Mouse (Mus musculus): ENCODE data around the gene E330009J07Rik. TPM values are rescaled to one million over a fixed set of nuclear protein-coding genes. Genes with fewer than 3 reads are reported as not detected.

Gene E330009J07Rik
- polyA plus RNA-seq, 1 experiment from 2014 or later = 1.7 TPM

DNA sequence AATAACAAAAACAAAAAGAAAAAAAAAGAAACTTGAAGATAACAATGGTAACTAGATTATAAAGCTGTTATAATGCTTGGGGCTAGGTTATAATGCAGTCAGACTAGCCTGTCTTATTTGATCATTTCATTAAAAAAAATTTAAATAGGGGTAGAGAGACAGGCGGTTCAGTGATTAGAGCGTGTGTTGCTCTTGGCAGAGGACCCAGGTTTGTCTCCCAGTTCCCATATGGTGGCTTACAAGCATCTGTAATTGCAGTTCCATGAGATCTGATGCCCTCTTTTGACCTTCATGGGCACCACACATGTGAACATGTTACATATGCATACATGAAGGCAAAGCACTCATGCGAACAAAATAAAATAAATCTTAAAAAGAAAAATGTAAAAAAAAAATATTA, 5.3 kb upstream of the E330009J07Rik start:
- Histone ChIP-seq H3K27ac (replicated peaks) (no peak overlapping the region), H3K4me3 (replicated peaks) (no peak overlapping the region), H3K27me3 (peaks cover 51% of the 10 kb centered on the region), H3K4me2 (no peak overlapping the region), H3K36me3 (replicated peaks) (no peaks in the 10 kb centered on the region), H3K9ac (no peak overlapping the region), H3K9me3 (replicated peaks) (no peaks in the 10 kb centered on the region), H3K4me1 (replicated peaks) (peaks cover 1% of the 10 kb centered on the region; the same call in 1 of the 2 replicates)
- 61% methylated on average over 3 of the region's 3 CpGs for WGBS (ENCODE audit: insufficient replicate concordance)
- ATAC-seq (ENCODE audit: insufficient read depth) = no peak

DNA sequence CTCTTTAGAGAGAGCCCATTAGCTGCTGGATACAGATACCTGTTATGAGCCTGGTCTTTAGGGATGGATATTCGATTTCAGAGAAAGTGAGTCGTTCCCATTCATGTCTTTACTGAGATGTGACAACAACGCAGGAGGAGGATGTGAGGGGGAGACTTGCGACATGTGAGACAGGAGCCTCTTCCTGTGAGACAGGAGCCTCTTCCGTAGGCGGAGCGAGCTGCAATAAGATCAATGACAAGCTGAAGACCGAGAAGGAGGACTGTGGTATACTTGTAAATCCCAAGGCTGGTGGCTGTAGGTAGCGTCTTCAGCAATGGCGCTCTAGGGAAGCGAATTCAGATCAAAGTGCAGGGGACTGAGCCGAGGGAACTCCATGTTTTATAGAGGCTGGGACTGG, 3.8 kb upstream of the E330009J07Rik start:
- Histone ChIP-seq H3K27me3 (peaks cover 66% of the 10 kb centered on the region), H3K36me3 (replicated peaks) (no peaks in the 10 kb centered on the region), H3K27ac (replicated peaks) (no peak overlapping the region), H3K4me1 (replicated peaks) (peaks cover 12% of the 10 kb centered on the region), H3K4me2 (no peak overlapping the region), H3K9ac (no peak overlapping the region), H3K4me3 (replicated peaks) (no peak overlapping the region), H3K9me3 (replicated peaks) (no peaks in the 10 kb centered on the region)
- WGBS (ENCODE audit: insufficient replicate concordance) = 18% methylated on average over 12 of the region's 12 CpGs
- ATAC-seq (ENCODE audit: insufficient read depth) = no peak

- H3K4me1 ChIP-seq (replicated peaks) = peaks cover 13% of the 10 kb centered on the region
- ATAC-seq (ENCODE audit: insufficient read depth) = no peak
- H3K4me3 ChIP-seq (replicated peaks) = no peak within 1 kb of the TSS
- H3K27me3 ChIP-seq = peaks cover 71% of the 10 kb centered on the region
- WGBS (ENCODE audit: insufficient replicate concordance) = 53% methylated on average over 5 of the region's 5 CpGs
- no peaks in the 10 kb centered on the region for H3K36me3 ChIP-seq (replicated peaks)
- no peak within 1 kb of the TSS for H3K4me2 ChIP-seq
- H3K27ac ChIP-seq (replicated peaks) = no peak within 1 kb of the TSS
- H3K9ac ChIP-seq = no peak within 1 kb of the TSS
- no peaks in the 10 kb centered on the region for H3K9me3 ChIP-seq (replicated peaks)
Measured at GRCm38 (mm10) chr6:40438936-40439335, 3.0 kb upstream of the E330009J07Rik start, which contains the start of gene Wee2. Gene Wee2, plus strand, starts transcription at chr6:40439088.

DNA sequence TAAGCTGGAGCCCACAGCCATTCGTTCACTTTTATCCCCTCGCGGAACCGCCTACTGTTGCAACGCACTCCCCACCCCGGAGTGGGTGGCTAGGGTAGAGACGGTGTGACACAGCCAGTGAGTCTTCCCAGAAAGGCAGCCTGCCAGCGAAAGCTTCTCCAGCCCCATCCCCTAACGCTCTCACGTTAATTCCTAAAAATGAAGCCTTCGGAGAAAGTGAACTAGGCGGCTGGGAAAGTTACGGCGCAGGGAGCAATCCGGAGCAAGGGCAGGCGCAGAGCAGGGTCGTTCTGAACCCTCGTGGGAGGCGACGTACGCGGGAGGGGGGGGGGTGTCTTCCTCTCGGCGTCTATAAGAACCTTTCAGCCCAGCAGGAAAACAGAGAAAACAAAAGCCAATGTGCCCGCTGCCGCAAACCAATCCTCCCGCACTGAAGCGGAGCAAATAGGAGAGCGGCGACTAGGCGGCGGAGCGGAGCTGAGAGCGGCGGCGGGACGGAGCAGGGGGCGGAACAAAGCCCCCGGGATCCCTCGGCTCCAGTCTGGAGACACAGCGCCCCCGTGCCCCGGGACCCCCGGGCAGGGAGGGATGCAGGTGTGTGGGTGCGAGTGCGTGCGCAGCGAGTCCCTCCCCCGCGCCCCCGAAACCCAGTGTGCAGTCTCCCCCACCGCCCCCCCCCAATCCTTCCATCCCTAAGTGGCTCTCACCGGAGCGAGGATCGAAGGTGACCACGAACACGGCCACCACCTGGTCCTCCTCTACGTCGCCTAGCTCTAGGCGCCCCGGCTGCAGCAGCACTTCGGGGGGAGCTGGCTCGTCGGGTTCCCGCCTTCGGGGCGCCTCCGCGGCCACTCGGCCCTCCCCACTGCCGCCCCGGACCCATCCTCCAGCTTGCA, 536 bp downstream of the E330009J07Rik start:
- H3K4me1 ChIP-seq (replicated peaks) = peaks cover 19% of the 10 kb centered on the region
- WGBS (ENCODE audit: insufficient replicate concordance) = under 1% methylated on average over 70 of the region's 72 CpGs
- peaks cover 65% of the 10 kb centered on the region for H3K27me3 ChIP-seq
- no peaks in the 10 kb centered on the region for H3K9me3 ChIP-seq (replicated peaks)
- H3K9ac ChIP-seq = peak overlapping the region; percentile 54; the same call in 1 of the 2 replicates
- H3K27ac ChIP-seq (replicated peaks) = no peak overlapping the region
- H3K4me3 ChIP-seq (replicated peaks) = peak overlapping the region; percentile 66
- H3K36me3 ChIP-seq (replicated peaks) = no peaks in the 10 kb centered on the region
- peak; percentile 67 for ATAC-seq (ENCODE audit: insufficient read depth)
- peak overlapping the region; percentile 85 for H3K4me2 ChIP-seq

DNA sequence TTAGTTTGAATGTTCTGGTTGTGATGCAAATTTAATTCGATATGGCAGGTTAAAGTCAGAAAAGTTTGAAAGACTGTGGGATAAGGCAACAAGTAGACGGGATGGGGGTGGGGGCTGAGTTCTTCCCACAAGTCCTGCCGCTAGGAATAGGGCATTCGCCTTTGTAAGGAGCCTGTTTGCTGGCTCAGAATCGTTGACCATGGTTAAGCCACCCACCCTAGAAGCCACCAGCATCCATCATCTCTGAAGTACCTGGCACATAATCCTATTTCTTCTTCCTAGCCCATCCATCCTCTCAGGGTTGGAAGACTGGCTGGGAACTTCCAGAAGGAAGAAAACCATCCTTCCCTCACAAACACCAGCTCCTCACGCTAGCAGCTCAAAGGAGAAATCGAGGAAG, 1.2 kb downstream of the E330009J07Rik start:
- 26% methylated on average over 7 of the region's 7 CpGs for WGBS (ENCODE audit: insufficient replicate concordance)
- Histone ChIP-seq H3K9ac (0 out of 2 replicates have a peak overlapping the region, but pooled peaks have one; percentile 54), H3K27me3 (peaks cover 62% of the 10 kb centered on the region), H3K27ac (replicated peaks) (no peak overlapping the region), H3K9me3 (replicated peaks) (no peaks in the 10 kb centered on the region), H3K4me2 (peak overlapping the region; percentile 85), H3K4me3 (replicated peaks) (peak overlapping the region; percentile 66), H3K36me3 (replicated peaks) (no peaks in the 10 kb centered on the region), H3K4me1 (replicated peaks) (peaks cover 19% of the 10 kb centered on the region)
- no peak for ATAC-seq (ENCODE audit: insufficient read depth)

DNA sequence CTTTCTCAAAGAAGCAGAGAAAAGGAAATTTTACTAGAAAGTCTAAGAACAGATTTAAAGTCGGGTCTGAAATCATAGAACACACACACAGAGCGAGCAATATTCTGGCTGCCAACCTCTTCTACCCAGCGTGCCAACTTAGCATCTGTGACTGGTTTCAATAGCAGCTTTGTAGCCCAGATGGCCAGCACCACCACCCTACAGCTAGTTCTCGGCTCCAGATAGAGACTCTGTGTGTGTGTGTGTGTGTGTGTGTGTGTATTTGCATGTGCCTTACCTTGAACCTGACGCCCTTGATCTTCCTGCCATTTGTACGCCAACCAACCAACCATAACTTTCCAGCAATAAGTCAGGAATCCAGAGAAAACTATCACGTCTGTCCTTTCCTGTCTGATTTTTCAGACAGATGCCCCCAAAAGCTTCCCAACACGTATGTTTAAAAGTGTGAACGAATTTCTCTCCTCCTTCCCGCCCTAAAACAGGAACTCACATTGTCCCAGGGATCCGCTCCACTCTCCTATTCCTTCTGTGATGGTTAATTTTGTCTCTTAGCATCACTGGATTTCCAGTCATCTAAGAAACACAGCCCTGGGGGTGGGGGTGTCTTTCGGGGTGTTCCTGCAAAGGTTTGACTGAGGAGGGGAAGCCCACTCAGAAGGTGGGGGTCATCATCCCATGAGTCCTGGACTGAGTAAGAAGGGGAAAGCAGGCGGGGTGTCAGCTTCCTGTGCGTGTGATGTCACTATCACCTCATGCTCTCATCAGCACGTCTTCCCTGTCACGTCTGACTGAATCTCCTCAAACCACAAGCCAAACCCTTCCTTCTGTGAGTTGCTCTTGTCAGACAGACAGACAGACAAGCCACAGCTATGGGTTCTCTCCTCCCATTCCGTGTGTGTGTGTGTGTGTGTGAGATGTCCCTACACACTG, 3.3 kb downstream of the E330009J07Rik start:
- Histone ChIP-seq H3K9ac (no peak overlapping the region), H3K9me3 (replicated peaks) (no peaks in the 10 kb centered on the region), H3K4me1 (replicated peaks) (peaks cover 19% of the 10 kb centered on the region), H3K4me2 (no peak overlapping the region), H3K36me3 (replicated peaks) (no peaks in the 10 kb centered on the region), H3K27me3 (peaks cover 54% of the 10 kb centered on the region), H3K4me3 (replicated peaks) (no peak overlapping the region), H3K27ac (replicated peaks) (no peak overlapping the region)
- WGBS (ENCODE audit: insufficient replicate concordance) = 60% methylated on average over 17 of the region's 17 CpGs
- ATAC-seq (ENCODE audit: insufficient read depth) = no peak

DNA sequence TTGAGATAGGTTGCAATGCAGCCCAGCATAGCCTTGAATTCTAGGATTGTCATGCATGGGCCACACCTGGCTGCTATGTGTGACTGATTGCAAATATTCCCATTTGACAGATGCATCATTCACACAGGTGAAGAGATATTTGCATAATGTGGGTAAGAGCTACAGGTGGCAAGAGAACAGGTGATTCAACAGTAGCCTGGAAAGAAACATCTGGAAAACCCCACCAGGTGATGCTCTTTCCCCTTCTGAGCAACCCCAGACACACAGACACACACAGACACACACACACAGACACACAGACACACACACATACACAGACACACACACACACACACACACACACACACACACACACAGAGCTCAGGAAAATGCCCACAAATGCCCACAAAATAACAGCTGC, 4.1 kb downstream of the E330009J07Rik start:
- Histone ChIP-seq H3K4me3 (replicated peaks) (no peak overlapping the region), H3K27ac (replicated peaks) (no peak overlapping the region), H3K9me3 (replicated peaks) (no peaks in the 10 kb centered on the region), H3K27me3 (peaks cover 46% of the 10 kb centered on the region), H3K36me3 (replicated peaks) (no peaks in the 10 kb centered on the region), H3K4me2 (no peak overlapping the region), H3K9ac (no peak overlapping the region), H3K4me1 (replicated peaks) (peaks cover 19% of the 10 kb centered on the region)
- no peak for ATAC-seq (ENCODE audit: insufficient read depth)

DNA sequence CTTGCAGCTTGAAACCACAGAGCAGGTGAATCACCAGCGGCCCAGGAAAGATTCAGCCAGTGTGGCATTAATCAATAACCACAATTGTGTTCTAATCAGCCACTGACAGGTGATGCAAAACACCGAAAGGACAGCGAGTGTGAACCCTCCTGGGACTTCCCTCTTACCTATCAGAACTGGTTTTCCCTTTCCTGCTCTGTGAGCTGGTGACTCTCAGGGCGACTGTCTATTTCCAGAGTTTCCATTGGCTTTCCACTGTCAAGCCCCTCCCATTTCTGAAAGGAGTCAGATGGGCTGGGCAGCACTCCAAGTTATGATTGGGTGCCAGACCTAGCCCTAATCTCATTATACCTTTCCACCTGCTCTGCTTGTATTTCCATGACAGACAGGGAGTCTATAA, 4.6 kb downstream of the E330009J07Rik start:
- H3K4me2 ChIP-seq = no peak overlapping the region
- no peak overlapping the region for H3K9ac ChIP-seq
- no peak for ATAC-seq (ENCODE audit: insufficient read depth)
- WGBS (ENCODE audit: insufficient replicate concordance) = 29% methylated on average over 4 of the region's 4 CpGs
- peaks cover 18% of the 10 kb centered on the region for H3K4me1 ChIP-seq (replicated peaks)
- H3K27me3 ChIP-seq = peaks cover 41% of the 10 kb centered on the region
- H3K9me3 ChIP-seq (replicated peaks) = no peaks in the 10 kb centered on the region
- no peak overlapping the region for H3K4me3 ChIP-seq (replicated peaks)
- H3K36me3 ChIP-seq (replicated peaks) = no peaks in the 10 kb centered on the region
- H3K27ac ChIP-seq (replicated peaks) = no peak overlapping the region

GRCm38 (mm10) chr6:40430878-40431277, 5.1 kb downstream of the E330009J07Rik start:
- Histone ChIP-seq H3K27me3 (peaks cover 36% of the 10 kb centered on the region), H3K27ac (replicated peaks) (no peak overlapping the region), H3K4me2 (no peak overlapping the region), H3K9ac (no peak overlapping the region), H3K4me1 (replicated peaks) (peaks cover 15% of the 10 kb centered on the region), H3K36me3 (replicated peaks) (no peaks in the 10 kb centered on the region), H3K9me3 (replicated peaks) (no peaks in the 10 kb centered on the region), H3K4me3 (replicated peaks) (no peak overlapping the region)
- no peak for ATAC-seq (ENCODE audit: insufficient read depth)
- WGBS (ENCODE audit: insufficient replicate concordance) = 49% methylated on average over 3 of the region's 3 CpGs

- Histone ChIP-seq H3K27ac (replicated peaks) (no peak overlapping the region), H3K9me3 (replicated peaks) (no peaks in the 10 kb centered on the region), H3K9ac (no peak overlapping the region), H3K4me3 (replicated peaks) (no peak overlapping the region), H3K4me2 (no peak overlapping the region), H3K36me3 (replicated peaks) (no peaks in the 10 kb centered on the region), H3K27me3 (peaks cover 30% of the 10 kb centered on the region), H3K4me1 (replicated peaks) (peaks cover 11% of the 10 kb centered on the region; the same call in 1 of the 2 replicates)
- no peak for ATAC-seq (ENCODE audit: insufficient read depth)
- 32% methylated on average over 3 of the region's 3 CpGs for WGBS (ENCODE audit: insufficient replicate concordance)
Measured at GRCm38 (mm10) chr6:40430251-40430650, 5.7 kb downstream of the E330009J07Rik start.

DNA sequence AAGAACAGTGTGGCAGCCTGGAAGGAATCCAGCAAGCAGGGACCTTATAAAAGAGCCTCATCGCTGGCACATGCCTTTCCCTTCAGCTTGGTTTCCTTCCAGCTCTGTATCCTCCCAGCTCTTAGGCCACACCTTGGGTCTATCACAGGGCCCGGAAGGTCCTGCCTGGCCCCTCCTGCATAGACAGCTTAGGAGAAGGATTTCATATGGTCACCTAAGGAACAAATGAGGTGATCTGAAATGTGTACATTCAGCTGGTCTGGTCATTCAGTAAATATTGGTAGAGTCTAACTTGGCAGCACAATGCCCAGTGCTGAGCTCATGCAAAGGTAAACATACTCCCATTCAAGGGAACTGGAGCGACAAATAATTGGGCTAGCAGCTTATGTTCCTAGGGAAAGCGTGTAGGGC, 6.4 kb downstream of the E330009J07Rik start:
- ATAC-seq (ENCODE audit: insufficient read depth) = peak; percentile 37; the same call in 1 of the 2 replicates
- Histone ChIP-seq H3K4me2 (no peak overlapping the region), H3K27me3 (peaks cover 23% of the 10 kb centered on the region), H3K36me3 (replicated peaks) (no peaks in the 10 kb centered on the region), H3K9me3 (replicated peaks) (no peaks in the 10 kb centered on the region), H3K4me3 (replicated peaks) (no peak overlapping the region), H3K9ac (no peak overlapping the region), H3K4me1 (replicated peaks) (0 out of 2 replicates have a peak, but pooled peaks cover 6% of the 10 kb centered on the region), H3K27ac (replicated peaks) (no peak overlapping the region)
- WGBS (ENCODE audit: insufficient replicate concordance) = 71% methylated on average over 4 of the region's 4 CpGs
